Comparison of ENCODE assay signal across 11 mouse cellular contexts in the genomic region with DNA sequence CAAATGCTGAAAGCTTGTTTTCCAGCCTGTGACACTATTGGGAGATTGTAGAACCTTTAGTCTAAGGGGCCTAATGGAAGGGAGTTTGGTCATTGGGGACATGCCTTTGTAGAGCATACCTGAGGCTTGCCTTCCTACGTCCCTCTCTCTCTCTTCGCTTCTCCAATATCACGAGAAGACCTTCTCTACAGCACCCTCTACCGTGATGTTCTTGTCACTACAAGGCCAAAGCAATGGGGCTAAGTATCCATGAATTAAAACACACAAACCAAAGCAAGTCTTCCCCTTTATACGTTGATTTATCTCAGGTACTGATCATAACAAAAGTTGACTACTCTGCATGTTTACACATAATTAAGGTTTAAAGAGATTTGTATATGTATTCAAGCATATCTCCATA. TPM values are rescaled to one million over a fixed set of nuclear protein-coding genes. Genes with fewer than 3 reads are reported as not detected.
DNase-seq lines count a peak whose midpoint lies in the region; ATAC-seq and TF ChIP-seq lines count a peak whose summit lies in the region.
"Had no signal": no experiment of that assay in that cellular context is flagged by ENCODE, and none has a peak within 500 bp of the region (broad histone marks: within the 10 kb centered on the region; RNA-seq: fewer than 3 reads in every experiment).

No protein-coding gene starts in this region.

- H3K36me3 ChIP-seq in forebrain, postnatal 0 days (ENCODE audit: insufficient read depth): no peaks in the 10 kb centered on the region
- no peaks in the 10 kb centered on the region for H3K36me3 ChIP-seq in forebrain, embryonic 12.5 days (replicated peaks)
- H3K36me3 ChIP-seq in lung, embryonic 14.5 days (ENCODE audit: insufficient read depth): no peaks in the 10 kb centered on the region

- H3K4me1 ChIP-seq in forebrain, postnatal 0 days (ENCODE audit: insufficient read depth): no peaks in the 10 kb centered on the region
- H3K4me1 ChIP-seq in forebrain, embryonic 12.5 days: no peaks in the 10 kb centered on the region
- no peaks in the 10 kb centered on the region for H3K4me1 ChIP-seq in lung, embryonic 14.5 days (ENCODE audit: insufficient read depth)

- TF ChIP-seq CTCF in forebrain, postnatal 0 days (IDR thresholded peaks at IDR 0.05; ENCODE audit: low read depth): peak; percentile 30
- TF ChIP-seq CTCF in lung, embryonic 14.5 days (IDR thresholded peaks at IDR 0.05; ENCODE audit: low read depth): peak; percentile 60

- H3K4me2 ChIP-seq in forebrain, postnatal 0 days (ENCODE audit: low read depth): no peak overlapping the region
- no peak overlapping the region for H3K4me2 ChIP-seq in forebrain, embryonic 12.5 days
- H3K4me2 ChIP-seq in lung, embryonic 14.5 days: no peak overlapping the region

- no peak overlapping the region for H3K9ac ChIP-seq in forebrain, postnatal 0 days
- H3K9ac ChIP-seq in forebrain, embryonic 12.5 days: no peak overlapping the region
- H3K9ac ChIP-seq in lung, embryonic 14.5 days: no peak overlapping the region

- H3K27me3 ChIP-seq in forebrain, postnatal 0 days (ENCODE audit: insufficient read depth, low read length): no peaks in the 10 kb centered on the region
- H3K27me3 ChIP-seq in forebrain, embryonic 12.5 days: no peaks in the 10 kb centered on the region
- no peaks in the 10 kb centered on the region for H3K27me3 ChIP-seq in lung, embryonic 14.5 days (ENCODE audit: insufficient read depth, low read length)

- no peak overlapping the region for H3K27ac ChIP-seq in forebrain, postnatal 0 days (ENCODE audit: low read depth, low read length)
- H3K27ac ChIP-seq in forebrain, embryonic 12.5 days: no peak overlapping the region
- H3K27ac ChIP-seq in lung, embryonic 14.5 days (ENCODE audit: low read depth): no peak overlapping the region

- ATAC-seq in forebrain, postnatal 0 days: no peak
- ATAC-seq in forebrain, embryonic 12.5 days (ENCODE audit: low FRiP score): no peak
- ATAC-seq in lung, embryonic 14.5 days (ENCODE audit: insufficient read depth): no peak
- ATAC-seq in megakaryocyte, adult 5-6 weeks (ENCODE audit: poor library complexity, severe bottlenecking): no peak; the same call in 1 of the 2 replicates

- no peak for DNase-seq in forebrain, postnatal 0 days
- peak; percentile 61 for DNase-seq in lung, embryonic 14.5 days
- no peak for DNase-seq in lung, adult 18-20 months
- peak; percentile 69 for DNase-seq in embryo, embryonic 10 days (ENCODE audit: low spot score)
- DNase-seq in retina, postnatal 1 day: peak; percentile 57
- DNase-seq in ovary, adult 18-20 months (ENCODE audit: low spot score): no peak

- H3K4me3 ChIP-seq in forebrain, postnatal 0 days (ENCODE audit: low read depth, low read length): no peak overlapping the region
- H3K4me3 ChIP-seq in forebrain, embryonic 12.5 days (replicated peaks): no peak overlapping the region
- no peak overlapping the region for H3K4me3 ChIP-seq in lung, embryonic 14.5 days (ENCODE audit: low read depth, low read length)

- WGBS in forebrain, postnatal 0 days: 29% methylated on average over 5 of the region's 5 CpGs
- 36% methylated on average over 5 of the region's 5 CpGs for WGBS in forebrain, embryonic 12.5 days
- WGBS in lung, embryonic 14.5 days: 24% methylated on average over 5 of the region's 5 CpGs

- H3K9me3 ChIP-seq in forebrain, postnatal 0 days (ENCODE audit: low read length): no peaks in the 10 kb centered on the region
- no peaks in the 10 kb centered on the region for H3K9me3 ChIP-seq in forebrain, embryonic 12.5 days
- no peaks in the 10 kb centered on the region for H3K9me3 ChIP-seq in lung, embryonic 14.5 days (ENCODE audit: low read depth, low read length)

RNA-seq across cellular contexts. Expression of a gene that starts 8.9 kb away (rescaled TPM):
- total RNA-seq in forebrain, postnatal 0 days (2014; rRNA removed): 1.1 and 1.6 TPM in 2 replicates
- polyA plus RNA-seq in forebrain, postnatal 0 days (2015; fragmentation: Nextera tagmentation; extraction: Ambion mirVana): 0.83 and 1.5 TPM in 2 replicates
- 0.31 and 0.33 TPM in 2 replicates for polyA plus RNA-seq in forebrain, embryonic 12.5 days (2016; fragmentation: Nextera tagmentation; extraction: Ambion mirVana)
- 0.23 TPM in 1 of 2 replicates, not detected in the other for polyA plus RNA-seq in lung, embryonic 14.5 days (2014; fragmentation: Nextera tagmentation; extraction: Ambion mirVana)
- total RNA-seq in megakaryocyte, adult 5-6 weeks (2015): not detected in 2 replicates
- not detected in 2 replicates for total RNA-seq in megakaryocyte, adult 5-6 weeks (2017)
- polyA plus RNA-seq: heart, embryonic 14.5 days; liver, embryonic 16.5 days; stomach, embryonic 14.5 days had no signal

Comparison
In these comparisons a context has a peak if more than half of its experiments do, and no peak if none do; other contexts are left out.
1. DNase-seq: peak in lung, embryonic 14.5 days (single experiment), embryo, embryonic 10 days (single experiment) and retina, postnatal 1 day (single experiment); none in forebrain, postnatal 0 days (single experiment), lung, adult 18-20 months (0 of 2) and ovary, adult 18-20 months (single experiment).